Mouse (Mus musculus) embryonic facial prominence, embryonic 13.5 days (tissue): ENCODE results near the gene Vmn2r29. TPM values are rescaled to one million over a fixed set of nuclear protein-coding genes. Genes with fewer than 3 reads are reported as not detected.
A peak's percentile ranks its signal among the peaks of the same experiment; 100 is the strongest.
"Not testable (repeated sequence)": the region's sequence is repeated elsewhere in the genome, so short reads cannot be mapped to it uniquely, and the experiment has no call there.

ENCODE experiments used
- ATAC-seq: fragments of 200-750 bp; cut with Nextera tagmentation; 2 replicates; pipeline ENCODE4 v1.8.0; 2017; ENCODE audit warnings: low read depth; ENCODE audit not compliant: insufficient number of reproducible peaks, insufficient read depth, low FRiP score, low TSS enrichment
- H3K27ac ChIP-seq: fragments of 300-500 bp; sonication (generic); 2 replicates; pipeline ENCODE4 v1.5.1; 2015; ENCODE audit warnings: moderate library complexity, mild to moderate bottlenecking, inconsistent platforms
- H3K27me3 ChIP-seq: fragments of 300-500 bp; sonication (generic); 2 replicates; pipeline ENCODE4 v1.6.1; 2015; ENCODE audit warnings: mild to moderate bottlenecking, inconsistent platforms
- H3K36me3 ChIP-seq: fragments of 300-500 bp; sonication (generic); 2 replicates; pipeline ENCODE4 v1.6.1; 2015; ENCODE audit warnings: mild to moderate bottlenecking, inconsistent platforms
- H3K4me1 ChIP-seq: fragments of 300-500 bp; sonication (generic); 2 replicates; pipeline ENCODE4 v1.6.1; 2015; ENCODE audit warnings: inconsistent platforms
- H3K4me2 ChIP-seq: fragments of 300-500 bp; sonication (generic); 2 replicates; pipeline ENCODE4 v1.6.1; 2015; ENCODE audit warnings: moderate library complexity, mild to moderate bottlenecking, inconsistent platforms
- H3K4me3 ChIP-seq: fragments of 300-500 bp; sonication (generic); 2 replicates; pipeline ENCODE4 v1.5.1; 2015; ENCODE audit warnings: mild to moderate bottlenecking, inconsistent platforms
- H3K9ac ChIP-seq: fragments of 300-500 bp; sonication (generic); 2 replicates; pipeline ENCODE4 v1.6.1; 2015; ENCODE audit warnings: mild to moderate bottlenecking, inconsistent platforms
- H3K9me3 ChIP-seq: fragments of 300-500 bp; sonication (generic); 2 replicates; pipeline ENCODE4 v1.6.1; 2016; ENCODE audit warnings: inconsistent platforms
- WGBS: fragments of 180-500 bp; shearing (Covaris S2); methylation state at CpG from one replicate; pipeline ENCODE4 v1.1.7; 2015; ENCODE audit warnings: mixed read lengths; 5-methylcytosine and 5-hydroxymethylcytosine counted together
- polyA plus RNA-seq: library from polyadenylated mRNA; unstranded; fragments of >200 nt; fragmentation: Nextera tagmentation; extraction: Ambion mirVana; gene quantifications from 2 replicates; pipeline ENCODE4 v1.2.1, GENCODE M21; 2015

Vmn2r29 gene
- polyA plus RNA-seq, result 1.7 and 1.8 TPM in 2 replicates

DNA sequence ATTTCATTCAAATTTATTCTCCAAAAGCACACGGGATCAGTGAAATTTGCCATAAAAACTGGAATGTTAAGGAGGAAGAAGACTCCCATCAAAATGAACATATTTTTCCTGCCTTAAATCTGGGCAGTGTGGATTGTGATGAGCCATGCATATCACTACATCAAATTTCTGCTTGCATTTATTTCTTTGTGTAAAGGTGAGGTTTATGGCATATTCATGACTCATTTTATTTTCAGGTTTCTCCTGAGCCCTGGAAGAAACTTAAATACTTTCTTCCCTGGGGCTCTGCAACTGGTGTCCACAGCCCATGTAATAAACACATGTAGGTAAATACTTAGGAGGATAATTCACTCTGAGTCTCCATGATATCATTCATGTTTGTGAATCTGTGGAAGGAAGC is at the start of gene Vmn2r29:
TSS of gene Vmn2r29 (minus strand) at position 101 of the 400 bp plus-strand sequence.
- WGBS, result no CpG with 5 or more reads among the region's 1 CpGs
- not testable (repeated sequence) for H3K9ac ChIP-seq, H3K4me2 ChIP-seq, H3K9me3 ChIP-seq, H3K4me1 ChIP-seq, H3K27ac ChIP-seq, H3K27me3 ChIP-seq, H3K4me3 ChIP-seq, ATAC-seq, H3K36me3 ChIP-seq

DNA sequence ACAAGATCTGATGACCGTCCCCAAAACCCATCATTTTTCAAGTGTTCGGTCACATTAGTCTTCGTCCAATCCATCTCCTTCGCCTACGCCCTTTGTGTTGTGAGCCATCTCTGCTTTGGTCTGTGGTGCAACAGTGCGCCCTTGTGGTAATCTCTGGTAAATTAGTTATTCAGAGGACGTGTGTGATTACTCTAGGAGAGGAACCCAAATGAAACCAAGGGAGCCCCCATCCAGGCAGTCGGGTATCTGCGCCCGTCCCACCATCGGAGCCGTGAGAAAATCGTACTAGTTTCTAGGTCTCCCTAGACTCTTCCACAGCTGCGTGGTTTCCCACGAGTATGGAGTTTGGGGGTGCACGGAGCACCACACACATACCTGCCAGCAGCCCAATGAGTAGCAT is 48.5 kb upstream of the Vmn2r29 start:
- Histone ChIP-seq H3K27me3 (no peaks in the 10 kb centered on the region), H3K36me3 (peaks cover 44% of the 10 kb centered on the region), H3K4me2 (no peak overlapping the region), H3K9ac (no peak overlapping the region), H3K27ac (no peak overlapping the region), H3K4me1 (0 out of 2 replicates have a peak, but pooled peaks cover 8% of the 10 kb centered on the region), H3K9me3 (no peaks in the 10 kb centered on the region), H3K4me3 (no peak overlapping the region)
- 82% methylated on average over 16 of the region's 16 CpGs for WGBS
- ATAC-seq, result no peak

DNA sequence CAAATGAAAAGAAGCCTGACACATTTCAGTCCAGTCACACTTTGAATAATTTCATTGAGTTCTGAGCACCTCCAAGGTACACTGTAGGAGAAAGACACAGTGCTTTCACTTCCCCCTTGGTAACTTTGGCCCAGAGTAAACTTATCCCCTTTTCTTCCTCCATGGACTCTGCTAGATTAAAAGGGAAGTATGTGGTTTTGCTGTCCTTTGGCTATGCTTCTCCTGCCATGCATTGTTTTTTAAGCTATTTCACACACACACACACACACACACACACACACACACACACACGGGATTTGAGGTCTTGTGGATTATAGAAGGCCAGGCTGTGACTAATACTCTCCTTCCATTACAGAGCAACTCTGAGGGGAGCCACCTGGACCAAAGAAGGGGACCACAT is 34.3 kb upstream of the Vmn2r29 start:
- Histone ChIP-seq H3K36me3 (peaks cover 30% of the 10 kb centered on the region), H3K9ac (no peak overlapping the region), H3K9me3 (peaks cover 5% of the 10 kb centered on the region), H3K4me3 (no peak overlapping the region), H3K27me3 (no peaks in the 10 kb centered on the region), H3K4me1 (no peaks in the 10 kb centered on the region), H3K4me2 (no peak overlapping the region), H3K27ac (no peak overlapping the region)
- WGBS, result 60% methylated on average over 1 of the region's 1 CpGs
- ATAC-seq, result no peak

DNA sequence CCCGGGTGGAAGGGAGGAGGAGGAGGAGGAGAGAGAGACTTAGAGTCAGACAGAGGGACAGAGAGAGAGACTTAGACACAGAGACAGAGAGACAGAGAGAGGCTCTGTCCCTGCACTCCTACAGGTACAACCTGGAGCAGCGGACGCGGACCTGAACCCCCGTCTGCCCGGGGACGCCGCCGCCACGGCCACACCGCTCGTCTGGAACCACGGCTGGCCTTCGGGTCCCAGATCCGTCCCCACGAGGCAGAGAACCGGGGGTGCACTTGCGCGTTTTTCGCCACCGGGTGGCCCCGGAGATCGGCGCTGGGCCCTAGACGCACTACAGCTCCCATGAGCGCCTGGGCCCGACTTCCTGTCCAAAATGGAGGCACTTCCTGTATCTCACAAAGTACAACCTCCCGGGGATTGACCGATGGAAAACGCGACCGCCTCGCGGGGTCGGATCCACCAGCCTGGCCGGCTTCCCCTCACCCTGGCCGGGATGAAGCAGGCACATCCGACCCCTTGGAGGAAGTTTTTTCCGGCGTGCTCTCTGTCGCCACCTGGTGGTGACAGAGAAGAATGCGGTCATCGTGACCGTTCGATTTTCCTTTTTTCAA is 30.9 kb upstream of the Vmn2r29 start, which contains the start of gene Gm45844:
TSS of gene Gm45844 (minus strand) at position 324 of the 602 bp plus-strand sequence.
- not testable (repeated sequence) for H3K36me3 ChIP-seq, H3K27me3 ChIP-seq, H3K9me3 ChIP-seq, H3K4me1 ChIP-seq
- H3K27ac ChIP-seq, result peak within 1 kb of the TSS; percentile 28
- peak within 1 kb of the TSS; percentile 2 for H3K9ac ChIP-seq
- ATAC-seq, result peak; percentile 100
- peak within 1 kb of the TSS; percentile 37 for H3K4me2 ChIP-seq
- peak within 1 kb of the TSS; percentile 35 for H3K4me3 ChIP-seq
- 38% methylated on average over 45 of the region's 45 CpGs for WGBS

DNA sequence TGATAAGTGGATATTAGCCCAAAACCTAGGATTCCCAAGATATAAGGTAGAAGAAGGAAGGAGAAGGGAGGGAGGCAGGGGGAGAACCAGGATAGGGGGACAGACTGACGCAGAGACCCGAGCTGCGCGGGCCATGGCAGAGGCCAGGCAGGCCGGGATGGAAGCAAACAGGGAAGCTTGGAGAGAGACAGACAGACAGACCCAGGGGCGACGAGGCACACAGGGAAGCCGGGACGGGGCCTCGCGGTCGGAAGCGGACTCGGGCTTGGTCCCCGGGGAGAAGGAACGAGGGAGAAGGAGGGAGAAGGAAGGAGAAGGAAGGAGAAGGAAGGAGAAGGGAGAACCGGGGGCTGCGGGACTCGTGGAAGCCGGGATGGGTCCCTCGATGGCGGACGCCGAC is 30.4 kb upstream of the Vmn2r29 start:
- Histone ChIP-seq H3K9ac (peak overlapping the region; percentile 2), H3K4me2 (peak overlapping the region; percentile 37), H3K27ac (peak overlapping the region; percentile 28), H3K4me3 (peak overlapping the region; percentile 35)
- H3K36me3 ChIP-seq, H3K27me3 ChIP-seq, H3K9me3 ChIP-seq, H3K4me1 ChIP-seq: not testable (repeated sequence)
- peak; percentile 50; the same call in 1 of the 2 replicates for ATAC-seq
- WGBS, result 46% methylated on average over 24 of the region's 24 CpGs

DNA sequence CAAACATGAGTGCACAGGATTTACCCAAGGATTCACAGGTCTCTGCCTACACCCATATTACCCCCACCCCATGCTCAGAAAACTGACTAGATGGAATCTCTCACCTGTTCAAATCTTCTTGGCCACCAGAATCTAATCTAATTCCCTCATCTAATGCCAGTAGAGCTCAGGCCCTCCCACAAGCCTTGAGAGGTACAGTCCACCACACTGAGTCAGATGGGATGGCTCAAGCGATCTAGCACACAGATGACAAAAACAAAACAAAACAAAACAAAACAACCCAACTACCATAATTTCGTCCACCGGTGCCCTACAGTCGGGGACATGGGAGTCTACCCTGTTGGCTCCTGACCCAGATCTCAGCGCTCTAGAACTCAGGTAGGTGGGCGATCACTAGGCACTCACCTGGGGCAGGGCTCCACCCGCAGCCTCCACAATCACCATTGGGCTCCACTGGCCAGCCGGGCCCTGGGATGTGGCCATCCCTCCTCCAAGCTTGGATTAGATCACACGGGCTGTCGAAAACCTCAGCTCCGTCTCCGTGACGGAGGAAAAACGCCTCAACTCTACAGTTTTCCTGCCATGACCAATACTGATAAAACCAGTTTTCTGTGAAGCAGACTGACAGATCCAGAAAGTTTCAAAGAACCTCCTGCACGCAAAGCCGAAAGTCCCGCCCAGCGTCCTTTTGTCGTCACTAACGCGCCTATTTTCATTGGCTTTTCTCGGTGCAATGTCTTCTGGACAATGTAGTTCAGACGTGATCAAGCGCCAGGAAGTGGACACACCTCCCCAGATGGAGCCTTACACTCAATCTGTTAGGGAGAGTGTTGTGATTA is 37.6 kb downstream of the Vmn2r29 start, which contains the start of gene Zfp772:
TSS of gene Zfp772 (minus strand) at position 686 of the 839 bp plus-strand sequence.
- ATAC-seq, H3K27ac ChIP-seq, H3K27me3 ChIP-seq, H3K9me3 ChIP-seq, H3K4me1 ChIP-seq: not testable (repeated sequence)
- peak within 1 kb of the TSS; percentile 66 for H3K4me2 ChIP-seq
- peaks cover 17% of the 10 kb centered on the region for H3K36me3 ChIP-seq
- 2% methylated on average over 24 of the region's 24 CpGs for WGBS
- H3K4me3 ChIP-seq, result peak within 1 kb of the TSS; percentile 56
- H3K9ac ChIP-seq, result peak within 1 kb of the TSS; percentile 72

DNA sequence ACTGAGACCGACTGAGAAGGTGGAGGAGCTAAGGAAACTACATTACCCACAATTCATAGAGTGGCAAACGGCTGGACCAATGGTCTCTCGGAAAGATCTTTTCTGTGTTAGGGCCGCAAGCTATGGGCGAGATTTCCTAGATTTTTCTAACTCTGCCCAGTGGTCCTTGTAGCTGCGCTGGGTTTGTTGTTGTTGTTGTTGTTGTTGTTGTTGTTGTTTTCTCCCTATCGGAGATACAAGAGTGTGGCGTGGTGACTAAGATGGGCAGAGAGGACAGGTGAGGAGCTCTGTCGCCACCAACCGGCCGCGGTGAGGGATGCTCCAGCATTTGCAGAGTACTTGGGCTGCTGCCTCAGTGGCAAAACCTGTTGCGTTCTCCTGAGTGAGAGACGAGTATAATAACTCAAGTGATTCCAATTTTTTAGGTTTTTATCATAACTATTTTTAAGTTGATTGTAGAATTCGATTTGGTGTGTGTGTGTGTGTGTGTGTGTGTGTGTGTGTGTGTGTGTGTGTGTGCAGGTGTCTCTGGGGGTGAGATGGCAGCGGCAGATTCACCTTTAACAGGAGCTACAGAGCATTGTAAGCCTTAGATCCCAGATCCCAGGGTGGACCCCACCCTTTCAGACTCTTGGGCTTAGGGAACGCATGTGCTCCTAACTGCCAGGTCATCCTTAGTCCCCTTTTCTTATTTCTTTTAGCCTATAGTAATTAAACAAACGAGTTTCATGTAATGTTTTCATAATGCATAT is 58.8 kb downstream of the Vmn2r29 start:
- peaks cover 5% of the 10 kb centered on the region; the same call in 1 of the 2 replicates for H3K4me1 ChIP-seq
- peak overlapping the region; percentile 46; the same call in 1 of the 2 replicates for H3K9ac ChIP-seq
- peak; percentile 72; the same call in 1 of the 2 replicates for ATAC-seq
- H3K4me2 ChIP-seq, result peak overlapping the region; percentile 54
- no peaks in the 10 kb centered on the region for H3K27me3 ChIP-seq
- H3K4me3 ChIP-seq, result peak overlapping the region; percentile 54
- H3K9me3 ChIP-seq, result no peaks in the 10 kb centered on the region
- H3K27ac ChIP-seq, result no peak overlapping the region
- no peaks in the 10 kb centered on the region for H3K36me3 ChIP-seq
- 12% methylated on average over 18 of the region's 18 CpGs for WGBS

DNA sequence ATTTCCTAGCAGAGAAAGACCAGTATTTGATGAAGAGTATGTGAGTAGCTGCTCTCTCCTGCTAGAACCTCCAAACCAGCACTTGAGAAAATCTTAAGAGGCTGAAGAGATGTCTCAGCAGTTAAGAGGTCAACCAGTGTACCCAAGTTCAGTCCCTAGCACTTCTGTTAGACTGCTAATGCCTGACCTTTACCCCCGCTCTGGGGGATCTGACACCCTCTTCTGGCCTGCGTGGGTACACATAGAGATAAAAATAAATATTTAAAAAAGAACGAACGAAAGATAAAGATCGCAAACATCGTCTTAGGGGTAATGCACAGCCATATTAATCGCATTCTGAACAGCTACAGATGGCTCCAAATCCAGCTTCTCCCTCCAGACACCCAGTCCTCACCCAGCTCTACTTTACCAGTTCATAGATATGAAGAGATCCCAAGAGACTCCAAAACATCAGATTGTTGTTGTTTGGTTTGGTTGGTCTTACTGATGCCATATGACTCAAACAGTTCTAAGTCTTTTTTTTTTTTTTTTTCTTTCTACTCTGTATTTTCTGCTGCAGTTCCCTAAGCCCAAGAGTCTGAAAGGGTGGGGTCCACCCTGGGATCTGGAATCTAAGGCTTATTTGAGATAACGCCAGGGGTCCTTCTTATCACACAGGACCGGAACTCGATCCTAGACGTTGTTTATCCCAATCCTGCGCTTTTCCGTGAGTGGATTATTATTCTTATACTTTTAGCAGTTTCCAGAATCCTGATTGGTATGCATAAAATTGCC is 59.5 kb downstream of the Vmn2r29 start:
- Histone ChIP-seq H3K27ac (no peak overlapping the region), H3K4me3 (peak overlapping the region; percentile 54), H3K4me1 (peaks cover 5% of the 10 kb centered on the region; the same call in 1 of the 2 replicates), H3K9ac (0 out of 2 replicates have a peak overlapping the region, but pooled peaks have one; percentile 46), H3K4me2 (peak overlapping the region; percentile 54), H3K9me3 (no peaks in the 10 kb centered on the region), H3K27me3 (no peaks in the 10 kb centered on the region), H3K36me3 (peaks cover 7% of the 10 kb centered on the region)
- 39% methylated on average over 13 of the region's 13 CpGs for WGBS
- no peak for ATAC-seq

DNA sequence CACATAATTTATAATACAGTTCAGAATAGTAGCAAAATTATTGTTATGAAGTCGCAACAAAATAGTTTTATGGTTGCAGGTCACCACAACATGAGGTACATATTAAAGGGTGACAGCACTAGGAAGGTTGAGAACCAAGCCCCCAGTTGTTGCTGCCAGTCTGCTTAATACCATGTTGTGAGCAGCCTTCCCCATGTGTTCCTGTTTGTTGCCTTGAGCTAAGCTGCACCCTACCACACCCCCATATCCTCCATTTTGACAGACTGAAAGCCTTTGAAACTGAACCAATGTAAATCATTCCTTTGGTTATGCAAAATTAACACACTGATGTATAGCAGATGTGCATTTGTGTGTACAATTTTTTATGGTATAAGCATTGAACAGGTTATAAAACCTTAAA is 61.2 kb downstream of the Vmn2r29 start:
- Histone ChIP-seq H3K9me3 (no peaks in the 10 kb centered on the region), H3K4me1 (peaks cover 5% of the 10 kb centered on the region; the same call in 1 of the 2 replicates), H3K36me3 (peaks cover 24% of the 10 kb centered on the region), H3K9ac (no peak overlapping the region), H3K4me2 (no peak overlapping the region), H3K4me3 (no peak overlapping the region), H3K27ac (no peak overlapping the region), H3K27me3 (no peaks in the 10 kb centered on the region)
- WGBS, result 43% methylated on average over 1 of the region's 1 CpGs
- ATAC-seq, result peak; percentile 71; the same call in 1 of the 2 replicates
